Mouse (Mus musculus): ENCODE results near the gene Ehmt1. TPM values are rescaled to one million over a fixed set of nuclear protein-coding genes. Genes with fewer than 3 reads are reported as not detected.

The Ehmt1 gene
- polyA plus RNA-seq, 1 experiment: 110 TPM

DNA sequence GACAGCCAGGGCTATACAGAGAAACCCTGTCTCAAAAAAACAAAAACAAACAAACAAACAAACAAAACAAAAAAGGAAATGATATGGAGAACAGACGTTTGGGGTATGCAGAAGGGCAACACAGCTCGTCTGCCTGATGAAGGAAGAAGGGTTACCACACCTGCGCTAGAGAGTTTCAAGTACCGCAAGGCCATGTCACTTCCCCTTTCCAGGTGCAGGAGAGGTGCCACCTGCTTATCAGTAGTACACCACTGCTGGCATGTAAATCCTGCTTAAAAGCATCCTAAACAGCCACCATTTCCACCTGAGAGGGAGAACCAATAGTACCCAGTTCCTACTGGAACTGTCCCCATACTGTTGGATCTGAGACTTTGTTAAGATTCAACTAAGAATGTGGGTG, 113.8 kb downstream of the Ehmt1 start:
- H3K4me3 ChIP-seq (ENCODE audit: control insufficient read depth, insufficient read depth, low read length): no peak overlapping the region
- peaks cover 67% of the 10 kb centered on the region for H3K36me3 ChIP-seq (ENCODE audit: control insufficient read depth, insufficient read depth, low read length)
- no peak for DNase-seq
- TF ChIP-seq CTCF (IDR thresholded peaks at IDR 0.05; ENCODE audit: borderline replicate concordance, control insufficient read depth, extremely low read depth, insufficient read depth, low read length, poor library complexity): no peak
- TF ChIP-seq POLR2A (IDR thresholded peaks at IDR 0.05; ENCODE audit: control insufficient read depth, extremely low read depth, insufficient read depth, low read length, poor library complexity): no peak
- no peak overlapping the region for H3K27ac ChIP-seq (ENCODE audit: control insufficient read depth, insufficient read depth, low read length)
- no peaks in the 10 kb centered on the region for H3K4me1 ChIP-seq (replicated peaks; ENCODE audit: control insufficient read depth, insufficient read depth, low read length)
- no peaks in the 10 kb centered on the region for H3K27me3 ChIP-seq (ENCODE audit: control insufficient read depth, insufficient read depth, low read length)
- WGBS: 78% methylated on average over 4 of the region's 4 CpGs

DNA sequence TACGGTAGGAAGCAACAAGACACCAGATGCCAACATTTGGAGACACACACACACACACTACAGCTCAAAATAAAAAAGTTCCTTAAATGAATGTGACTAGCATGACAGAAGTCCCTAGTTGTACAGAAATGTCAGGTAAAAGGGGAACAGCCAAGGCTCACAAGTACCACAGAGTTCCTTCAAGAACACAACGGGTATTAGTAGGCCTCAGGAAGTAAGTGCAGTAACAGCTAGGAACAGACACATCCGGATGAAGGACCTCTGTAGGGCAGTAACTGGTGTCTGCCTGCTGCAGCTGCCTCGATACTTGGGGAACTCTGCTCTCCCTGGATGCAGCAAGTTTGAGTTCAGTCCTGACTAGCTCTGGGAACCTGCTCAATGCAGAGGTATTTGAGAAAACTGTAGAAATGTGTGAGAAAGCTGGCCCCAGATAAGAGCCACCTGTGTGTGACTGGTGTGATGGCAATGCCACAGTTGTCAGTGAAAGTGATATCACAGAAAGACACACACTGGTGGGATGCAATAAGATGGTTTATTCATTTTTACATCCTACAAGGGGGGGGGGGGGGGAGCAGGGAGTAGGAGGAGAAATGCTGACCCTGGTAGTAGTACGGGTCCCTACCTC, 122.5 kb downstream of the Ehmt1 start:
- no peak for DNase-seq
- Histone ChIP-seq H3K36me3 (ENCODE audit: control insufficient read depth, insufficient read depth, low read length) (peaks cover 42% of the 10 kb centered on the region), H3K27ac (ENCODE audit: control insufficient read depth, insufficient read depth, low read length) (no peak overlapping the region), H3K4me1 (replicated peaks; ENCODE audit: control insufficient read depth, insufficient read depth, low read length) (no peaks in the 10 kb centered on the region), H3K27me3 (ENCODE audit: control insufficient read depth, insufficient read depth, low read length) (no peaks in the 10 kb centered on the region), H3K4me3 (ENCODE audit: control insufficient read depth, insufficient read depth, low read length) (no peak overlapping the region)
- 67% methylated on average over 5 of the region's 5 CpGs for WGBS
- no peak for TF ChIP-seq POLR2A (IDR thresholded peaks at IDR 0.05; ENCODE audit: control insufficient read depth, extremely low read depth, insufficient read depth, low read length, poor library complexity)
- no peak for TF ChIP-seq CTCF (IDR thresholded peaks at IDR 0.05; ENCODE audit: borderline replicate concordance, control insufficient read depth, extremely low read depth, insufficient read depth, low read length, poor library complexity)

DNA sequence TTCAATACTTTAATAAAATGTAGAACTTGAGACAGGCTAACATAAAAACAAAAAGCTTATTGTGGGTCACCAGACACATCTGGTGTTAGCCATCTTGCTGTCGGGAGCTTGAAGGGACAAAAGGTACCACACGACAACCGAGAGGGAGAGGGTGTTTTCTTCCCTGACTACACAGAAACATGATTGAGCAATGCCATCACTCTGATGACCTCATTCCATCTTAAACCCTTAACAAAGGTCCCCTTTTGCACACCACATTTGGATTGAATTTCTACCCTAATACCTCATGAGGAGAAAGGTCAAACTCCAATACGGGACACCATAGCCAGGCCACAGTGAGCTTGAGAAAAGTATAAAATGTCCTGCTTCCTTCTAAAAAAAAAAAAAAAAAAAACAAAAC, 132.2 kb downstream of the Ehmt1 start:
- TF ChIP-seq POLR2A (IDR thresholded peaks at IDR 0.05; ENCODE audit: control insufficient read depth, extremely low read depth, insufficient read depth, low read length, poor library complexity) (no peak), CTCF (IDR thresholded peaks at IDR 0.05; ENCODE audit: borderline replicate concordance, control insufficient read depth, extremely low read depth, insufficient read depth, low read length, poor library complexity) (no peak)
- peaks cover 18% of the 10 kb centered on the region for H3K36me3 ChIP-seq (ENCODE audit: control insufficient read depth, insufficient read depth, low read length)
- 97% methylated on average over 4 of the region's 4 CpGs for WGBS
- H3K4me1 ChIP-seq (replicated peaks; ENCODE audit: control insufficient read depth, insufficient read depth, low read length): peaks cover 3% of the 10 kb centered on the region; the same call in 1 of the 2 replicates
- H3K27me3 ChIP-seq (ENCODE audit: control insufficient read depth, insufficient read depth, low read length): no peaks in the 10 kb centered on the region
- DNase-seq: no peak
- no peak overlapping the region for H3K27ac ChIP-seq (ENCODE audit: control insufficient read depth, insufficient read depth, low read length)
- H3K4me3 ChIP-seq (ENCODE audit: control insufficient read depth, insufficient read depth, low read length): no peak overlapping the region

DNA sequence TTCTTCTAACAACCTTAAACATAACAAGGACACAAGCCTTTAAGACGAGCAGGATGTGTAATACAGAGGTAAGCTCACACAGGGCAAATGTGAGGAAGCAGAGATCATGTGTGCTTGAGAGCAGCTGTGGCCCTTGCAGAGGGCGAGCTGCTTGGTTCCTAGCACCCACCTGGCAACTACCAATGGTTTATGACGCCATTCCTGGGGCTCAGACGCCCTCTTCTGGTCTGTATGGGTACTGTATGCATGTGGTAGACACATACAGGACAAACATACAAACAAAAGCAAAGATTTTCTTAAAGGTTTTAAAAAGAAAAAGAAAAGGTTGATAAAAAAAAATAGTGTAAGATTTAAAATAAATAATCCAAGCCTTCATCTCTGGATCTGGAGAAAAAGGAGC, 138.2 kb downstream of the Ehmt1 start:
- no peak for TF ChIP-seq POLR2A (IDR thresholded peaks at IDR 0.05; ENCODE audit: control insufficient read depth, extremely low read depth, insufficient read depth, low read length, poor library complexity)
- 0 out of 2 replicates have a peak, but pooled peaks have one; percentile 17 for TF ChIP-seq CTCF (IDR thresholded peaks at IDR 0.05; ENCODE audit: borderline replicate concordance, control insufficient read depth, extremely low read depth, insufficient read depth, low read length, poor library complexity)
- H3K4me3 ChIP-seq (ENCODE audit: control insufficient read depth, insufficient read depth, low read length): no peak overlapping the region
- H3K27ac ChIP-seq (ENCODE audit: control insufficient read depth, insufficient read depth, low read length): no peak overlapping the region
- no peak for DNase-seq
- peaks cover 3% of the 10 kb centered on the region; the same call in 1 of the 2 replicates for H3K4me1 ChIP-seq (replicated peaks; ENCODE audit: control insufficient read depth, insufficient read depth, low read length)
- H3K27me3 ChIP-seq (ENCODE audit: control insufficient read depth, insufficient read depth, low read length): no peaks in the 10 kb centered on the region
- H3K36me3 ChIP-seq (ENCODE audit: control insufficient read depth, insufficient read depth, low read length): no peaks in the 10 kb centered on the region
- 73% methylated on average over 4 of the region's 4 CpGs for WGBS

DNA sequence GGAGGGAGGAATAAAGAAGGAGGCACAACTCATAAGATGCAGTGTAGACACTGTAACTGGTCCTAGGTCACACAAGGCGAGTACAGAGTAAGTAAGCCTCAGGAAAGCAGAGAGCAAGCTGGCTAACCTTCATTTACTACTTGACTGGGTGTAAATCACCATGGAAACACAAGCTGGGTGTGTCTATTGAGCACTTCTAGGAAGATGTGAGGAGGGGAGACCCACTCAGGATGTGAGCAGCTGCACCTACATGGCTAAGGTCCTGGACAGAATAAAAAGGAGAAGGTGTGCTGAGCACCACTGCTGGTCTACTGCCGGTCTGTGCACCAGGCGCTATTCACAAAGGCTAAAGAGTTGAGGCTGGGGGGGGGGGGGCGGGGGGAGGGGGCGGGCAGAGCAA, 142.6 kb downstream of the Ehmt1 start:
- Histone ChIP-seq H3K36me3 (ENCODE audit: control insufficient read depth, insufficient read depth, low read length) (no peaks in the 10 kb centered on the region), H3K4me3 (ENCODE audit: control insufficient read depth, insufficient read depth, low read length) (no peak overlapping the region), H3K27me3 (ENCODE audit: control insufficient read depth, insufficient read depth, low read length) (no peaks in the 10 kb centered on the region), H3K4me1 (replicated peaks; ENCODE audit: control insufficient read depth, insufficient read depth, low read length) (no peaks in the 10 kb centered on the region), H3K27ac (ENCODE audit: control insufficient read depth, insufficient read depth, low read length) (no peak overlapping the region)
- no peak for DNase-seq
- no peak for TF ChIP-seq CTCF (IDR thresholded peaks at IDR 0.05; ENCODE audit: borderline replicate concordance, control insufficient read depth, extremely low read depth, insufficient read depth, low read length, poor library complexity)
- TF ChIP-seq POLR2A (IDR thresholded peaks at IDR 0.05; ENCODE audit: control insufficient read depth, extremely low read depth, insufficient read depth, low read length, poor library complexity): no peak
- WGBS: 48% methylated on average over 5 of the region's 5 CpGs

DNA sequence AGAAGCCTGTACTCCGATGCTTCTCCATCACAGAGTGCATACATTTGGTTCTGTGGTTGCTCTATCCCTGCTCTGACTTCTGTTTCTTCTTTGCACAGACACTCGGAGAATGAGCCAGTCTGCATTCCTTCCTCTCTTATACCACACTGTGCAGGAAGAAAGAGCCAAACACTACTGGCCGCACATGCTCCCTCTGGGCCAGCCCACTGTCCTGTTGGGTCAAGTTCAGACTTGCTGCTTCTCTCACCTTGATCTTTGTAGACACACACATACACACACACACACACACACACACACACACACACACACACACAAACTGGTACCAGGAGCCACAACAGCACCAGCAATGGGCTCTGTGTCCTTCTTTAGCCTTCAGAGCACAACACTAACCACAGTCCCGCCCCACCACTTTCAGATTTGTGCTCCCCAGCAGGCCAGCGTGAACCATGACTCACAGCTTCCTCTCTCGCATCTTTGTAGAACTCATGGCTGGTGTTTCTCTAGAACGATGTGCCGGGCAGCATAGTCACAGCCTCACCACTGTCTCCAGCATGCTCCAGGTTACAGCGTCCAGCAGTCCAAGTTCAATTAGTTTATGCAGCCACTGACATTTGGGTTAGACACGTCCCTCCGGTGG, 143.3 kb downstream of the Ehmt1 start:
- no peaks in the 10 kb centered on the region for H3K4me1 ChIP-seq (replicated peaks; ENCODE audit: control insufficient read depth, insufficient read depth, low read length)
- H3K27me3 ChIP-seq (ENCODE audit: control insufficient read depth, insufficient read depth, low read length): no peaks in the 10 kb centered on the region
- no peak for TF ChIP-seq CTCF (IDR thresholded peaks at IDR 0.05; ENCODE audit: borderline replicate concordance, control insufficient read depth, extremely low read depth, insufficient read depth, low read length, poor library complexity)
- TF ChIP-seq POLR2A (IDR thresholded peaks at IDR 0.05; ENCODE audit: control insufficient read depth, extremely low read depth, insufficient read depth, low read length, poor library complexity): no peak
- no peak for DNase-seq
- 58% methylated on average over 11 of the region's 11 CpGs for WGBS
- H3K36me3 ChIP-seq (ENCODE audit: control insufficient read depth, insufficient read depth, low read length): no peaks in the 10 kb centered on the region
- H3K27ac ChIP-seq (ENCODE audit: control insufficient read depth, insufficient read depth, low read length): no peak overlapping the region
- no peak overlapping the region for H3K4me3 ChIP-seq (ENCODE audit: control insufficient read depth, insufficient read depth, low read length)

All from thymus, adult 2 months (tissue).